Mouse (Mus musculus) limb, embryonic 14.5 days (tissue): ENCODE data around the gene Pom121l2. TPM values are rescaled to one million over a fixed set of nuclear protein-coding genes. Genes with fewer than 3 reads are reported as not detected.
A peak's percentile ranks its signal among the peaks of the same experiment; 100 is the strongest.
"Not testable (repeated sequence)": the region's sequence is repeated elsewhere in the genome, so short reads cannot be mapped to it uniquely, and the experiment has no call there.

Source experiments
- ATAC-seq: fragments of 200-750 bp; cut with Nextera tagmentation; 2 replicates; pipeline ENCODE4 v1.8.0; 2017; ENCODE audit warnings: low read depth, moderate number of reproducible peaks, moderate TSS enrichment; ENCODE audit not compliant: low FRiP score
- DNase-seq: peaks from one replicate; pipeline ENCODE4 v3.0.0-alpha.2; 2015; ENCODE audit warnings: low spot score
- H3K27ac ChIP-seq: fragments of 300-500 bp; sonication (generic); replicated peaks from 2 replicates; pipeline ENCODE4 v1.5.1; 2014; ENCODE audit warnings: low read depth, mild to moderate bottlenecking, low read length, moderate library complexity, mixed read lengths
- H3K27me3 ChIP-seq: fragments of 300-500 bp; sonication (generic); 2 replicates; pipeline ENCODE4 v1.6.1; 2014; ENCODE audit warnings: low read length, mixed read lengths; ENCODE audit not compliant: control insufficient read depth, insufficient read depth
- H3K36me3 ChIP-seq: fragments of 300-500 bp; sonication (generic); 2 replicates; pipeline ENCODE4 v1.6.1; 2014; ENCODE audit warnings: mild to moderate bottlenecking, low read length, moderate library complexity, mixed read lengths; ENCODE audit not compliant: control insufficient read depth, insufficient read depth
- H3K4me1 ChIP-seq: fragments of 300-500 bp; sonication (generic); 2 replicates; pipeline ENCODE4 v1.6.1; 2014; ENCODE audit warnings: antibody characterized with exemption, low read length, mixed read lengths; ENCODE audit not compliant: control insufficient read depth, insufficient read depth
- H3K4me2 ChIP-seq: fragments of 300-500 bp; sonication (generic); replicated peaks from 2 replicates; pipeline ENCODE4 v1.6.1; 2014; ENCODE audit warnings: low read depth, mild to moderate bottlenecking, low read length, moderate library complexity; ENCODE audit not compliant: severe bottlenecking
- H3K4me3 ChIP-seq: fragments of 300-500 bp; sonication (generic); replicated peaks from 2 replicates; pipeline ENCODE4 v1.5.1; 2014; ENCODE audit warnings: low read length
- H3K9ac ChIP-seq: fragments of 300-500 bp; sonication (generic); 2 replicates; pipeline ENCODE4 v1.6.1; 2014; ENCODE audit warnings: mild to moderate bottlenecking, low read depth, low read length, moderate library complexity; ENCODE audit not compliant: severe bottlenecking
- H3K9me3 ChIP-seq: fragments of 300-500 bp; sonication (generic); 2 replicates; pipeline ENCODE4 v1.6.1; 2016; ENCODE audit warnings: low read length; ENCODE audit not compliant: control insufficient read depth
- POLR2A ChIP-seq: fragments of 200-500 bp; IDR thresholded peaks from 2 replicates; pipeline ENCODE4 v1.8.0; 2012; ENCODE audit warnings: inconsistent platforms, mild to moderate bottlenecking, moderate library complexity, borderline replicate concordance; ENCODE audit not compliant: insufficient read depth, insufficient read length; ENCODE audit errors: extremely low read depth
- WGBS: fragments of 180-500 bp; shearing (Covaris S2); extraction: QIAGEN DNeasy Blood & Tissue Kit; methylation state at CpG from one replicate; pipeline ENCODE4 v1.1.7; 2014; 5-methylcytosine and 5-hydroxymethylcytosine counted together
- polyA plus RNA-seq, 2 experiments: library from polyadenylated mRNA; depleted of rRNA in 1 of 2; stranded (reverse) in 1 of 2; unstranded in 1 of 2; fragments of >200 nt; fragmentation: Nextera tagmentation in 1 of 2; extraction: Ambion mirVana in 1 of 2; gene quantifications; 2 replicates each; pipeline versions ENCODE4 v1.2.1 to v1.2.3; 2012 to 2014

Pom121l2 gene
- polyA plus RNA-seq, 2 experiments, result 0.09 to 0.18 TPM

- ATAC-seq (peak; percentile 79), DNase-seq (peak; percentile 93)
- H3K36me3 ChIP-seq, result no peaks in the 10 kb centered on the region
- no peaks in the 10 kb centered on the region for H3K27me3 ChIP-seq
- H3K4me2 ChIP-seq, result peak overlapping the region; percentile 52
- TF ChIP-seq POLR2A, result no peak
- peak overlapping the region; percentile 46 for H3K4me3 ChIP-seq
- WGBS, result under 1% methylated on average over 40 of the region's 40 CpGs
- peak overlapping the region; percentile 75 for H3K27ac ChIP-seq
- peak overlapping the region; percentile 58 for H3K9ac ChIP-seq
- no peaks in the 10 kb centered on the region for H3K9me3 ChIP-seq
- no peaks in the 10 kb centered on the region for H3K4me1 ChIP-seq
Observed at GRCm38 (mm10) chr13:22028673-22029460, 47.9 kb downstream of the Pom121l2 start.

GRCm38 (mm10) chr13:22029928-22030327 is 48.9 kb downstream of the Pom121l2 start:
- no peaks in the 10 kb centered on the region for H3K36me3 ChIP-seq
- no peak for DNase-seq
- H3K27me3 ChIP-seq, result no peaks in the 10 kb centered on the region
- no peak for TF ChIP-seq POLR2A
- no peaks in the 10 kb centered on the region for H3K9me3 ChIP-seq
- no peak for ATAC-seq
- no peak overlapping the region for H3K9ac ChIP-seq
- H3K4me3 ChIP-seq, result no peak overlapping the region
- no peak overlapping the region for H3K4me2 ChIP-seq
- H3K27ac ChIP-seq, result no peak overlapping the region
- 43% methylated on average over 8 of the region's 8 CpGs for WGBS
- H3K4me1 ChIP-seq, result peaks cover 6% of the 10 kb centered on the region; the same call in 1 of the 2 replicates

GRCm38 (mm10) chr13:22030493-22030892 is 49.5 kb downstream of the Pom121l2 start:
- H3K36me3 ChIP-seq, result no peaks in the 10 kb centered on the region
- H3K9me3 ChIP-seq, result no peaks in the 10 kb centered on the region
- H3K27ac ChIP-seq, result no peak overlapping the region
- no peak overlapping the region for H3K4me3 ChIP-seq
- peaks cover 6% of the 10 kb centered on the region; the same call in 1 of the 2 replicates for H3K4me1 ChIP-seq
- 14% methylated on average over 4 of the region's 4 CpGs for WGBS
- TF ChIP-seq POLR2A, result no peak
- no peak overlapping the region for H3K9ac ChIP-seq
- no peak overlapping the region for H3K4me2 ChIP-seq
- peak; percentile 83 for DNase-seq
- no peaks in the 10 kb centered on the region for H3K27me3 ChIP-seq
- ATAC-seq, result no peak

- peak overlapping the region; percentile 57 for H3K9ac ChIP-seq
Observed at GRCm38 (mm10) chr13:22033741-22034442, 52.9 kb downstream of the Pom121l2 start.

GRCm38 (mm10) chr13:22034443-22035266 is 53.7 kb downstream of the Pom121l2 start:
- no peak for DNase-seq
- no peaks in the 10 kb centered on the region for H3K36me3 ChIP-seq
- peak overlapping the region; percentile 75 for H3K27ac ChIP-seq
- no peak for ATAC-seq
- no peaks in the 10 kb centered on the region for H3K9me3 ChIP-seq
- peak overlapping the region; percentile 40 for H3K4me3 ChIP-seq
- peak overlapping the region; percentile 56 for H3K4me2 ChIP-seq
- TF ChIP-seq POLR2A, result no peak
- WGBS, result 2% methylated on average over 9 of the region's 14 CpGs
- peak overlapping the region; percentile 57 for H3K9ac ChIP-seq
- H3K4me1 ChIP-seq, result peaks cover 8% of the 10 kb centered on the region
- no peaks in the 10 kb centered on the region for H3K27me3 ChIP-seq

More at GRCm38 (mm10) chr13:22033741-22034442, 52.9 kb downstream of the Pom121l2 start:
- 40% methylated on average over 5 of the region's 5 CpGs for WGBS
- Histone ChIP-seq H3K36me3 (no peaks in the 10 kb centered on the region), H3K27ac (peak overlapping the region; percentile 75; the same call in 1 of the 2 replicates), H3K4me2 (peak overlapping the region; percentile 56), H3K4me1 (peaks cover 8% of the 10 kb centered on the region), H3K27me3 (no peaks in the 10 kb centered on the region), H3K4me3 (peak overlapping the region; percentile 40), H3K9me3 (no peaks in the 10 kb centered on the region)
- DNase-seq (no peak), ATAC-seq (no peak)
- no peak for TF ChIP-seq POLR2A

GRCm38 (mm10) chr13:22035267-22036148 is 54.5 kb downstream of the Pom121l2 start, which contains the start of the genes Hist1h2ah and Hist1h2bk:
Hist1h2ah (minus strand) TSS chr13:22035568.
Hist1h2bk (plus strand) TSS chr13:22035870.
- DNase-seq (peak; percentile 98), ATAC-seq (peak; percentile 96)
- Histone ChIP-seq H3K4me2 (peak within 1 kb of the TSS; percentile 62), H3K4me3 (peak within 1 kb of the TSS; percentile 40), H3K27ac (peak within 1 kb of the TSS; percentile 79), H3K4me1 (peaks cover 16% of the 10 kb centered on the region), H3K9ac (peak within 1 kb of the TSS; percentile 57)
- H3K9me3 ChIP-seq, H3K27me3 ChIP-seq, H3K36me3 ChIP-seq: not testable (repeated sequence)
- WGBS, result 2% methylated on average over 21 of the region's 69 CpGs
